Mouse (Mus musculus) v-Abl transformed pro-B cells (cell line): ENCODE measurements at regions not wholly inside any gene's neighbourhood (a gene's known extent, or its start where the extent isn't known, plus 50 kb on each side); places are given as distances from the start of the nearest gene placed in this dataset.

Source experiments
- in situ Hi-C, 2 experiments: fragments of 400-800 bp; cut with MboI; formaldehyde crosslinking; loops; one replicate each; pipeline ENCODE4 v1.15.1; 2025; ENCODE audit not compliant: unreplicated experiment in 2 of 2

- in situ Hi-C loops = no loop called here
These were observed 89.4 kb downstream of the Zfp281 start for GRCm38 (mm10) chr1:136714077-136714476.

GRCm38 (mm10) chr1:136714987-136715386 lies 90.3 kb downstream of the Zfp281 start:
- in situ Hi-C loops = no loop called here

- in situ Hi-C loops = no loop called here
These were observed 93.3 kb downstream of the Zfp281 start for GRCm38 (mm10) chr1:136717830-136718517.

- in situ Hi-C loops = loop anchor here (5.0 to 10.0 kb wide), 3 partner anchors 37 to 99 kb away; partner anchors contain the start of gene Zfp281 (in 1 of the 2)
These were observed 99.2 kb downstream of the Zfp281 start for GRCm38 (mm10) chr1:136723839-136724443.

DNA sequence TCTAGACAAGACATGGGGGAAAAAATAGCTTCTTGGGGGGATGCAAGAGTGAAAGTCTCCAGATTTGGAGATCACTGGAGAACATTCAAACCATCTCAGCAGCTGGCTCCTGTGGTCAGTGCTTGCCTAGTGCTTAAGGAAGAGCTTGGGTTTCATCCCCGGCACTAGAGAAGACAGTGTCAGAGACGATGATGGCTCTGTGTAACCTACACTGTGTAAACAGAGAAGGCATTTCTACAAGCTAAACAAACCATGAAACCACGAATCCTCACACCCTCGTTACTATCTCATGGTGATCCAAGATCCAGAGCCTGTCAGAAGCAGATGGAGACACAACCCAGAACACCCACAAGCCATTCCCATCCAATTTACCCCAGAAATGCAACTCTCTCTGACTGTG lies 100.5 kb downstream of the Zfp281 start:
- in situ Hi-C loops = loop anchor here (10.0 to 25.0 kb wide), 3 partner anchors 100 to 438 kb away; partner anchors contain the start of gene Zfp281 (in 1 of the 2)

DNA sequence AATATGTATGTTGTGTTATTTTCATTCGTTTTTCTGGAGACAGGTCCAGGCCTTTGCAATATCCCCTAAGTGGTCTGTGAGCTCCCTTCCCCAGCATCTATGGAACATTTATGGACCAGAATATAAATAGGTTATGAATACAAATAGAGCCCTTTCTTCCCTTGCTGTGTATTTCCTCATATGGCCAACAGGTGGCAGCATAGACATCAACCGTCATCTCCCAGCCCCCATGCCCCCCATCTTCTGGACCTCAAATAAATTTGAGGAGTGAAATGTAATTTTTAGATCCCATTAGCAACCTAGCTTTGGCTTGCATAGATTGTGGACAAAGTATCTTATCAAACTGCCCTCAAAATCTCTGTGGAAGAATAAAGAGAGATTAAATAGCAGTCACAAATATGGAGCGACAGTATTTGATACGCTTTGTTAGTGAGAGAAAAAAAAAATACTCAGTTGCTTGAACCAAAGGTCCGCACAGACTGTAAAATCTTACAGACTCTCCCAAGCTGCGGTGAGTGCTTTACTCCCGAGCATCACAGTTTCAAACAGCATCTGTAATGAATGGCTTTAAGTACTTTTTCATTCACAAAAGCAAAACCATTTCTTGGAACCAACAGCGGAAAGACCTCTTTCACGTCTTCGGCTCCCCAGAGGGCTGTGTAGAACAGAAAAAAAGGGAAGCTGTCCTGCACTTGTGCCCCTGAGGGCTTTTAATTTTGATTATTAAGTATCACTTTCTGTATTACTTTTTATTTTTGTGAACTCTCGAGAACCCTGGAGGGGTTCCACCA lies 101.6 kb downstream of the Zfp281 start:
- in situ Hi-C loops = loop anchor here (10.0 to 25.0 kb wide), 3 partner anchors 102 to 439 kb away; partner anchors contain the start of gene Zfp281 (in 1 of the 2)

DNA sequence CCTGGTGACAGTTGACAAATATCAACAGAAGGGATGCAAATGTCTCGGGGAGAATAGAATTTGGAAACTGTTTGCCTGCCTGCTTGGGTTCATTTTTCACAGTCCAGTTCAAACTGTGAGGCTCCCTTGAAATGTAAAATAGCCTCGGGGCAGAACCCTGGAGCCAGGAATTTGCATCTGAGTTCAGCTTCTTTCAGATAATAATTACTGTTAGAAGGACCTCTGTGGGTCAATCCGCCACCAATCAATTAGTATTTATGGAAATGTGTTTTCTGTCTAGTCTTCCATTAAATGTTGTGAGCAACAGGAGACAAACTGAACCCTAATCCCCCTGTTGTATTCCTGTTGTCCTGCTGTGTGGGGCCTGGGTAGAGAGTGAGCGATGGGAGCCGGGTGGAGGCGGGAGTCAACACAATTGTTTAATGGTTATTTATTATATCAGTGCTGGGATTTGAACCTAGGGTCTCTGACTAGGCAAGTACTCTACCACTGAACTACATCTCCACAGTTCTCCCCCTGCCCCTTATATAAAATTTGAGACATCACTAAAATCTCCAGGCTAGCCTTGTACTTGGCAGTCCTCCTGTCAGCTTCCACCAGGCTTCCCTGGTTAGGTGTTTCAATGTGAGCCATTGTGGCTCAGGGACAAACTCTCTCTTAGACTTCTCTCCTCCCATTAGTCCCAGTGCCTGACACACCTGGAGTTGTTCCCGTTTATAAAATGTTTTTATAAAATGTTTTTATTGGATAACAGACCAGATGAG lies 103.3 kb downstream of the Zfp281 start:
- in situ Hi-C loops = loop anchor here (10.0 to 25.0 kb wide), 3 partner anchors 103 to 441 kb away; partner anchors contain the start of gene Zfp281 (in 1 of the 2)

- in situ Hi-C loops = loop anchor here (10.0 to 25.0 kb wide), 3 partner anchors 104 to 441 kb away; partner anchors contain the start of gene Zfp281 (in 1 of the 2)
These were observed 103.9 kb downstream of the Zfp281 start for GRCm38 (mm10) chr1:136728632-136728944.

DNA sequence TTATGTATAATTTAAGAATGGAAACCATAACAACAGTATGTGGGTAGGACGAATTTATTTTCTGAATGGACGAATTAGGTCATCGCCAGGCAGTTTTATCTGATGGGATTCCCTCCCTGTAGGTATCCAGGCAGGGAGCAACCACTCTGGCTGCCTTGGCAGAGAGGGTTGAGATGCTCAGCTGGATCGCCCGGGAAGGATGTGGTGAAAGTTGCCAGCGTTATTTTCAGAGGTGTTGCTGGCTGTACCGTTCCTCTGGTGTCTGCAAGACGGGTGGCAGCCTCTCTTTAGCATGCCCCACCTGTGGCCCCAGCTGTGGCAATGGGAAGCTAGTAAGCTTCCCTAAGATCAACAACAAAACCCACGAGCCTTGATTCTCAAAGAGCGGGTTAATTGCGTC lies 105.9 kb downstream of the Zfp281 start:
- in situ Hi-C loops = loop anchor here (25.0 kb wide), 2 partner anchors 418 to 443 kb away; no protein-coding TSS in a partner anchor

GRCm38 (mm10) chr1:136738030-136738429 lies 113.3 kb downstream of the Zfp281 start:
- in situ Hi-C loops = loop anchor here (5.0 to 25.0 kb wide), 3 partner anchors 186 to 451 kb away; no protein-coding TSS in a partner anchor

- in situ Hi-C loops = loop anchor here (5.0 to 25.0 kb wide), 3 partner anchors 187 to 452 kb away; no protein-coding TSS in a partner anchor
These were observed 114.8 kb downstream of the Zfp281 start for GRCm38 (mm10) chr1:136739486-136739885.

DNA sequence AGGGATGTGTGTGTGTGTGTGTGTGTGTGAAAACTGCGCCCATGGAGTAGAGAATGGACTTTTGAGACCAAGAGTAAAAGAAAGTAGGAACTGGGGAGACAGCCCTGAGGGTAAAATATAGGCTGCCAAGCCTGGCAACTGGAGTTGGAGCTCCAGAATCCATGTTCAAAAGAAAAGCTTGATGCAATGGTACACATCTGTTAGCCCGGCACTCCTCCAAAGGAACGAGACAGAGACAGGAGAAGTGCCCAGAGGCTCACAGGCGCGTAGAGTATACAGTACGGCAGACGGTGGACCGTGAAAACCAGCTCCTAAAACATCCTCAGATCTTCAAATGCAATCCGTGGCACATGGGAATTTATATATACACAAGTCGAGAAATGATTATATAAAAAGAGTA lies 116.4 kb downstream of the Zfp281 start:
- in situ Hi-C loops = loop anchor here (25.0 kb wide), 2 partner anchors 429 to 454 kb away; no protein-coding TSS in a partner anchor

DNA sequence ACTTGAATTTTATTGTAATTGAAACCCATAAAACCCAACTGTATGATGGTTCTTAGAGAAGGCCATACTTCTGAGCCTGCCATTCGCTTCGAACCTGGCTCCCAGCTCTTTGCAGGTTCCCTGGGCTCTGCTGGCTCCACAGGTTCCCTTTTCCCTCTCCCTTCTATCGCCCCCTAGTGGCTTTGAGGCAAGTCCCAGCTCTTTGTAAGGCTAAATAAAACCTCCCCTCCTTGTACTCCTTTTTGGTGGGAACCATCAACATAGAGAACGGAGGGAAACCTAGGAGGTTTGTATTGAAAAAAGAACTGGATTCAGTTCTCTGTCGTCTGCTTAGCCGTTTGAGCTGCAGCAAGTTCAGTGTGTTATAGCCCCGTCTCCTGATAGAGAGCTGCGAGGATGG lies 124.5 kb downstream of the Zfp281 start:
- in situ Hi-C loops = loop anchor here (25.0 kb wide), 2 partner anchors 437 to 462 kb away; no protein-coding TSS in a partner anchor

GRCm38 (mm10) chr1:136751464-136752191 lies 126.9 kb downstream of the Zfp281 start:
- in situ Hi-C loops = loop anchor here in 1 of 2 experiments (25.0 kb wide), 1 partner anchor 1286 kb away; no protein-coding TSS in a partner anchor

- in situ Hi-C loops = loop anchor here in 1 of 2 experiments (25.0 kb wide), 1 partner anchor 1283 kb away; no protein-coding TSS in a partner anchor
These were observed 129.6 kb downstream of the Zfp281 start for GRCm38 (mm10) chr1:136754286-136754685.

DNA sequence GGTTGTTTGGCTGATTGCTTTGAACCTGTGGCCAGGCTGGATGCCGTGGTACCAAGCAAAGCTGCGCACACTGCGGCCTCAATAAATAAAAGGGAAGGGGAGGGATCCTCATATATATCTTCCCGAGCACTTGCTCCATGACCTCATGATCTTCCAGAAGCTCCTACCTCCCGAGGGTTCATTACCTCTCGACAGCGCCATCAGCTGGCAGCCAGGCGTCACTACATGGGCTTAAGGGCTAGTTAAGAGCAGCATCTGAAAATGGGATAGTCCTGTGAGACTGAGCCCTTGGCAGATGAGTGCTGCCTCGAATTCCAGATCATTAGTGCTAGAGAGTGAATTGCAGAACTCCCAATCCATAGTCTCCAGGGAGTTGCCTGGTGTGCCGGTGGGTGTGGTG lies 134.0 kb downstream of the Zfp281 start:
- in situ Hi-C loops = loop anchor here in 1 of 2 experiments (25.0 kb wide), 1 partner anchor 1279 kb away; no protein-coding TSS in a partner anchor

GRCm38 (mm10) chr1:136759164-136759563 lies 134.5 kb downstream of the Zfp281 start:
- in situ Hi-C loops = loop anchor here in 1 of 2 experiments (25.0 kb wide), 1 partner anchor 1278 kb away; no protein-coding TSS in a partner anchor

- in situ Hi-C loops = loop anchor here in 1 of 2 experiments (25.0 kb wide), 1 partner anchor 1276 kb away; no protein-coding TSS in a partner anchor
These were observed 136.8 kb downstream of the Zfp281 start for GRCm38 (mm10) chr1:136761467-136761866.

- in situ Hi-C loops = loop anchor here in 1 of 2 experiments (25.0 kb wide), 1 partner anchor 1268 kb away; no protein-coding TSS in a partner anchor
These were observed 144.3 kb downstream of the Zfp281 start for GRCm38 (mm10) chr1:136768969-136769401.
